Mouse (Mus musculus): ENCODE results near the gene Fam92b. TPM values are rescaled to one million over a fixed set of nuclear protein-coding genes. Genes with fewer than 3 reads are reported as not detected.

Fam92b gene
- total and polyA plus RNA-seq, 3 experiments: not detected

- Histone ChIP-seq H3K79me2 (ENCODE audit: control insufficient read depth, insufficient read depth, low read length, poor library complexity) (no peaks in the 10 kb centered on the region), H3K27me3 (ENCODE audit: control insufficient read depth in 1 of 2, insufficient read depth in 2 of 2, low read length in 2 of 2) (no peaks in the 10 kb centered on the region), H3K4me3 (ENCODE audit: control insufficient read depth in 1 of 2, insufficient read depth in 1 of 2, low read depth in 2 of 2, low read length in 2 of 2) (no peak overlapping the region), H3K9me3 (replicated peaks; ENCODE audit: insufficient read depth, low read length) (no peaks in the 10 kb centered on the region), H3K4me1 (ENCODE audit: control insufficient read depth in 1 of 2, insufficient read depth in 2 of 2, low read length in 2 of 2) (no peaks in the 10 kb centered on the region), H3K9ac (ENCODE audit: control insufficient read depth, low read depth, low read length, poor library complexity, severe bottlenecking) (no peak overlapping the region), H3K27ac (ENCODE audit: control insufficient read depth, low read depth, low read length) (no peak overlapping the region), H3K36me3 (ENCODE audit: control insufficient read depth in 1 of 2, insufficient read depth in 2 of 2, low read length in 2 of 2) (no peaks in the 10 kb centered on the region)
- DNase-seq (ENCODE audit: low read depth, low spot score): no peak
- no peak for TF ChIP-seq MYB (IDR thresholded peaks at IDR 0.05; ENCODE audit: low read depth, low read length)
- no peak for TF ChIP-seq POLR2A (IDR thresholded peaks at IDR 0.05; ENCODE audit: control insufficient read depth in 1 of 2, insufficient read depth in 1 of 2, low read depth in 1 of 2, low read length in 2 of 2, poor library complexity in 1 of 2)
- TF ChIP-seq NELFE (IDR thresholded peaks at IDR 0.05; ENCODE audit: low read depth, low read length): no peak
- no peak for TF ChIP-seq ZC3H11A (IDR thresholded peaks at IDR 0.05; ENCODE audit: low read depth, low read length)
- no peak for TF ChIP-seq GATA1 (IDR thresholded peaks at IDR 0.05; ENCODE audit: low read depth, low read length)
- no peak for TF ChIP-seq HCFC1 (IDR thresholded peaks at IDR 0.05; ENCODE audit: low read depth, low read length)
- no peak for TF ChIP-seq USF1 (IDR thresholded peaks at IDR 0.05; ENCODE audit: low read depth, low read length)
- no peak for TF ChIP-seq MEF2A (IDR thresholded peaks at IDR 0.05; ENCODE audit: extremely low read depth, insufficient replicate concordance, low read depth, low read length, poor library complexity, severe bottlenecking)
- no peak for TF ChIP-seq UBTF (IDR thresholded peaks at IDR 0.05; ENCODE audit: borderline replicate concordance, insufficient read depth, low read depth, low read length)
- TF ChIP-seq USF2 (IDR thresholded peaks at IDR 0.05; ENCODE audit: borderline replicate concordance in 1 of 2, insufficient read depth in 1 of 2, low read depth in 1 of 2, low read length in 2 of 2): no peak
- no peak for TF ChIP-seq POLR2AphosphoS5 (IDR thresholded peaks at IDR 0.05; ENCODE audit: borderline replicate concordance, low read depth, low read length)
- TF ChIP-seq POLR2AphosphoS2 (IDR thresholded peaks at IDR 0.05; ENCODE audit: low read length): no peak
Observed at GRCm38 (mm10) chr8:120178124-120178514, 853 bp upstream of the Fam92b start.

GRCm38 (mm10) chr8:120176605-120177004 lies 661 bp downstream of the Fam92b start:
- H3K27me3 ChIP-seq (ENCODE audit: control insufficient read depth in 1 of 2, insufficient read depth in 2 of 2, low read length in 2 of 2): no peaks in the 10 kb centered on the region
- H3K9me3 ChIP-seq (replicated peaks; ENCODE audit: insufficient read depth, low read length): no peaks in the 10 kb centered on the region
- no peaks in the 10 kb centered on the region for H3K79me2 ChIP-seq (ENCODE audit: control insufficient read depth, insufficient read depth, low read length, poor library complexity)
- no peak overlapping the region for H3K9ac ChIP-seq (ENCODE audit: control insufficient read depth, low read depth, low read length, poor library complexity, severe bottlenecking)
- no peak overlapping the region for H3K4me3 ChIP-seq (ENCODE audit: control insufficient read depth in 1 of 2, insufficient read depth in 1 of 2, low read depth in 2 of 2, low read length in 2 of 2)
- no peak for DNase-seq (ENCODE audit: low read depth, low spot score)
- H3K4me1 ChIP-seq (ENCODE audit: control insufficient read depth in 1 of 2, insufficient read depth in 2 of 2, low read length in 2 of 2): no peaks in the 10 kb centered on the region
- H3K36me3 ChIP-seq (ENCODE audit: control insufficient read depth in 1 of 2, insufficient read depth in 2 of 2, low read length in 2 of 2): no peaks in the 10 kb centered on the region
- TF ChIP-seq ZKSCAN1 (IDR thresholded peaks at IDR 0.05; ENCODE audit: low read depth, low read length) (no peak), USF2 (IDR thresholded peaks at IDR 0.05; ENCODE audit: borderline replicate concordance in 1 of 2, insufficient read depth in 1 of 2, low read depth in 1 of 2, low read length in 2 of 2) (no peak), CTCF (IDR thresholded peaks at IDR 0.05 in 2 of 3, conservative IDR thresholded peaks at IDR 0.05 in 1 of 3; ENCODE audit: control insufficient read depth in 1 of 3, insufficient read depth in 1 of 3, low read depth in 2 of 3, low read length in 3 of 3, poor library complexity in 1 of 3, severe bottlenecking in 1 of 3) (no peak), HCFC1 (IDR thresholded peaks at IDR 0.05; ENCODE audit: low read depth, low read length) (no peak), POLR2A (IDR thresholded peaks at IDR 0.05; ENCODE audit: control insufficient read depth in 1 of 2, insufficient read depth in 1 of 2, low read depth in 1 of 2, low read length in 2 of 2, poor library complexity in 1 of 2) (no peak), CHD1 (IDR thresholded peaks at IDR 0.05; ENCODE audit: low read depth, low read length) (no peak), ETS1 (IDR thresholded peaks at IDR 0.05; ENCODE audit: low read depth, low read length) (no peak), BHLHE40 (IDR thresholded peaks at IDR 0.05; ENCODE audit: borderline replicate concordance, low read depth, low read length) (no peak), JUND (IDR thresholded peaks at IDR 0.05; ENCODE audit: low read depth, low read length) (no peak), RCOR1 (IDR thresholded peaks at IDR 0.05; ENCODE audit: low read depth, low read length) (no peak), ZMIZ1 (IDR thresholded peaks at IDR 0.05; ENCODE audit: low read depth, low read length) (no peak), MAZ (IDR thresholded peaks at IDR 0.05; ENCODE audit: low read depth, low read length) (no peak), MYB (IDR thresholded peaks at IDR 0.05; ENCODE audit: low read depth, low read length) (no peak), ZC3H11A (IDR thresholded peaks at IDR 0.05; ENCODE audit: low read depth, low read length) (no peak), ELF1 (IDR thresholded peaks at IDR 0.05; ENCODE audit: low read depth, low read length) (no peak), EP300 (IDR thresholded peaks at IDR 0.05; ENCODE audit: low read depth in 1 of 2, low read length in 2 of 2) (no peak), MEF2A (IDR thresholded peaks at IDR 0.05; ENCODE audit: extremely low read depth, insufficient replicate concordance, low read depth, low read length, poor library complexity, severe bottlenecking) (no peak)
- no peak overlapping the region for H3K27ac ChIP-seq (ENCODE audit: control insufficient read depth, low read depth, low read length)

All from MEL (cell line).